Mouse (Mus musculus) liver (tissue): ENCODE results near the gene Cdk5r2.
"Not testable (repeated sequence)": the region's sequence is repeated elsewhere in the genome, so short reads cannot be mapped to it uniquely, and the experiment has no call there.

Experiments
- DNase-seq: peaks from one replicate; pipeline ENCODE4 v3.0.0-alpha.2; 2020; ENCODE audit warnings: mixed read lengths

Cdk5r2 gene

DNA sequence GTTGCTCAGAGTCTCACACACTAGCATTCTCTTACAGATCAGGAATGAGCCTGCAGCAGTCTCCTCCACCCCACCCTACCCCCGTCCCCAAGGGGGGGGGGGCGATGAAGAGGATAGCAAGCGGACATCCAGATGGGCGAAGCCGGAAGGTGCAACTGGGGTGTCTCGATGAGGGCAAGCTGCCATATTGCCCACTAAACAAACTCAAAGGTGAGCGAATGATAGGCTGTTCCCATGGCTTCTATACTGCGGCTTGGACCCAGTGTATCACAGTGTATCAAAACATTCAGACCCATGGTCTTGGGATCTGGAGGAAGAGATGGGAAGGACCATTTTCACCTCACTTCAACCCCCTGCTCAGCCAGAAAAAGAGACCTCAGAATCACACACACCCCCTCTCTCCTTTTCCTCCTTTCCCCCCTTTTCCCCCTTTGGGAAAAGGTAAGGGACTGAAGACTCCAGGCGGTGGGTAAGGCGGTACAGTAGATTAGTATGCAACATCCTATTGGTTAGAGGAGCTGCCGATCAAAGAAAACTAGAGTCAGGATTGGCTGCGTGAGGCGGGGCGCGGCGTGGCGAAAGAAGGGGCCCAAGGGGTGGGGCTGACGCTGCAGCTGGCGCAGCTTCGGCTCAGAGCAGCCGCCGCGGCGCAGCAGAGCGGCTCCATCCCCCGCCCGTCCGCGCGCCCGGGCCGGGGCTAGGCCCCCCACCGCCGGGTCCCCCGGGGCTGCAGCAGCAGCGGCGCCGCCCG, at the start of gene Cdk5r2:
Gene Cdk5r2 (plus strand): TSS at position 629 of the 751 bp plus-strand sequence.
- DNase-seq = peak; percentile 74

GRCm38 (mm10) chr1:74805340-74805835, 49.3 kb upstream of the Cdk5r2 start:
- no peak for DNase-seq

- DNase-seq = no peak
Measured at GRCm38 (mm10) chr1:74805843-74806242, 48.9 kb upstream of the Cdk5r2 start.

DNA sequence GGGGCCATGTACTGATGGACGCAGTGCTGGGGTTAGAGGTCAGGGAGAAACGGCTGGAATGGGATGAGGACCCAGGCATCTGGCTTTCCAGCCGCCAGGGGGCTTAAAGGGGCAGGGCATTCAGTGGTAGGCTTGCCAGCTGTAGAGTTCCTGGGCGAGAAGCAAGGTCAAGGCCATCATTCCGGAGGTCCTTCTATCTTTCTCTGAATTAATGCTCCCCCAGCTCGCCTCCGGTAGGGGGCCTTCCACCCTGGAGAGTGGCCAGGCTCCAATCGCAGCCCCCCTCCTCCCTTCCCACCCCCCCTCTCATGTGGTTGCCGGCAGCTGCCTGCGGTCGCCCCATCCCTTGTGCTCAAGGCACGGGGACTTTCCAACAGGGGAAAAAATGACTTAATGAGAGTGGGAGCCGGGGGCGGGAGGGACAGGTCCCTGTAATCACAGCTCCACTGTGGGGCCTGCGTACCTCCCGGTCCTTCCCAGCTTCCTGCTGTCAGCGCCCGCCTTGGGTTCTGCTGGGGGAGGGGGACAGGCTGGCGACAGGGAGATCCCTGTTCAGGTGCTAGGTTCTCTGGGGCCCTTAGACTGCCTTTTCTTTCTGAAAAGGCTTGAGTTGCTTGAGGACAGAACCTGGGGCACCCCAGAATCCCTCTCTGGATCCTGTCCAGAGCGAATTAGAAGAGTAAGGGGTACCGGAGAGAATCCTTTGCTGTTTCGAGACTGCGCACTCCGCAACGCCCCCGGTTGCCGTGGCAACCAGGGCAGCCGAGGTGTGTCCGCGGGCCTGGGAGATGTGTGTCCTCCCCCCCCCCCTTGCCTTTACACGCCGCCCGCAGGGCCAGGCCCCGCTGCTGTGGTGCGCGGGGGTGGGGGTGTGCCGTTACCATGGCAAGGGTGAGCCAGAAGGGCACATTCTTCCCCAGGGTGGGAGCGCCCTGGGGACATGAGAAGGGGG, 48.1 kb upstream of the Cdk5r2 start:
- DNase-seq = no peak

- no peak for DNase-seq
Measured at GRCm38 (mm10) chr1:74807551-74808071, 47.1 kb upstream of the Cdk5r2 start.

DNA sequence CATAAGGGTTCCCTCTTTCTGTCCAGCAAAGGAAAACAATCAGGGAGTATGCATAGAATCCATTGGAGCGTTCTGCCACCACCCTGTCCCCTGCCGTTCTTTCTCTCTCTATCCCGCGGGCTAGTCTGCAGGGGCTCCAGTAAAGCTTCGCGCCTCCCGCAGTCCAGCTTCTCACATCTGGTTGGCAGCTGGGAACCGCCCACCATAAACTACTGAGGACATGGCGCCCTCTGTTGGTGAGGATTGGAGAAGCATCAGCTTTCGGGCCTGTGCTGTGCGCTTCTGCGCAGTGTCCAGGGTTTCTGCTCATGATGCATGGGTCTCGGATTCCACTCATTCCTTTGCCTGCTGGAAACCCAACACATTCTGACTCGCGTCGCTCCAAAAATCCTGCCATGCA, 46.7 kb upstream of the Cdk5r2 start:
- DNase-seq = peak; percentile 81

DNA sequence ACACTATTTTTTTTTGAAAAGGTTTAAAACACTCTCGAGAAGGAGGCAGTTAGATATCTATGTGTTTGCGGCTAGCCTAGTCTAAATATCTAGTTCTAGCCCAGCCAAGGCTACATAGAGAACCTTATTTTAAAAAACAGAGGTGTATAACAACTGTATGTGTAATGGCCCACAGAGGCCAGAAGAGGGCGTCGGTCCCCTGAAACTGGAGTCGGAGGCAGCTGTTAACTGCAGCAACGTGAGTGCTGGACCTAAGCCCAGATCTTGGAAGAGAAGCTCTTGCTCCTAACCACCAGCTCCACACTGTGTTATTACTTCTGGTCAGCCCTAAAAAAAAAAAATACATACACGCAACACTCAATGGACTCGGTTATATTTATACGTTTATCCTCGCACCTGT, 45.7 kb upstream of the Cdk5r2 start:
- no peak for DNase-seq

DNA sequence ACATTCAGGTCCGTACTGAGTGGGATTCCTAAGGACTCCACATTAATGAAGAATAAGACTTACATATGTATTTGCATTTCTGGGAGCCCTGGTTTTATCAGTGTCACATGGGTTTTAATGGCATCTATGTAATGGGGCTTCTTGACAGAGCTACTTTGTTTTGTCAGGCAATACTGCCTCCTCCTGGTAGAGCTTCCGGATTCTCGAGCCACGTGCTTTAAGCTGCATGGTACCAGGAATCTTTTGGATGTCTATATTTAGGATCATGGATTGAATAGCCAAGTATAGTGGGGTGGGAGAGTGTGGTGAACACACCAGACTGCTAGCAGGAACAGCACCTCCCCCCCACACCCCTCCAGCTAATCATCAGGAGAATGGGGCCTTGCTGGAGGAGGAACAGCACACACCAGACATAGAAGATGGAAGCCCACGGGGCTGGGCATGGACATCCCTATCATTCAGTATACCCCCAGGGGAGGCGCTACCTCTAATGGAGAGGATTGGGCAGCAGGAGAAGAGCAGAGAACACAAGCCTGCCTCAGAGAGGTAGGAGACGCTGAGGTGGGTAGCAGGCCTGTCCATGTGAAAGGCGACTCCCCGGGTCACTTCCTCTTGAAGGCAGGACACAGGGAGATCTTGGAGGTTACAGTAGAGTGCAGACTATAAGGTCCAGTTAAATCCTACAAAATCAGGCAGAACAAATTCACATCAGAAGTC, 39.6 kb upstream of the Cdk5r2 start:
- DNase-seq = no peak

- DNase-seq = not testable (repeated sequence)
Measured at GRCm38 (mm10) chr1:74815965-74816364, 38.8 kb upstream of the Cdk5r2 start.

GRCm38 (mm10) chr1:74816612-74817199, 38.0 kb upstream of the Cdk5r2 start:
- peak; percentile 87 for DNase-seq

DNA sequence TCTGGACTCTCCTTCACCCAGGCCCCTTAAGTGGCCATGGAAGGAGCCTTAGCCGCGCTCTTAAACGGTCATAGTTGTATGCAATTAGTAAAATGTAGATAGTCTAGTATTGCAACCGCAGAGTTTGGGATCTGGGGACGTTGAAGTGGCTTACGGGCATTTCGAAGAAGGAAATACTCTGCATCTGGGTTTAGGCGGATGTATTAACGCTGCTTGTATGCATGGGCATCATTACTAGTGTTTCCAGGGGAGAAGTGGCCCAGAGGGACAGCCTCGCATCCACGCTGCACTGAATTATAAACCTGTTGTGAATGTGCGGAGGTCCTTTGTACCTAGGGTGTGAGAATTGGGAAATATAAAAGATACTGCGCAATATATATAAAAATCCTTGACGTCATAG, 37.5 kb upstream of the Cdk5r2 start:
- no peak for DNase-seq

- no peak for DNase-seq
Measured at GRCm38 (mm10) chr1:74818509-74818908, 36.2 kb upstream of the Cdk5r2 start.

DNA sequence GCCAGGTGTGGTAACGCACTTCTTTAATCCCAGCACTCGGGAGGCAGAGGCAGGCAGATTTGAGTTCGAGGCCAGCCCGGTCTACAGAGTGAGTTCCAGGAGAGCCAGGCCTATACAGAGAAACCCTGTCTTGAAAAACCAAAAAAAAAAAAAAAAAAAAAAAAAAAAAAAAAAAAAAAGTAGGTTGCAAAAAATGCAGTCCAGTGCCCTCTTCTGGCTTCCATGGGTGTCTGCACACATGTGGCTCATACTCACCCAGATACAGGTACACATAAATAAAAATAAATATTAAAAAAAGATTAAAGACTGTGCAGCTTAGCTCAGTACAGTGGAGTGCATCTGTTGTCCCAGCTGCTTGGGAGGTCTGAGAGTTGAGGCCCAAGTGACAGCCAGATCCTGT, 31.1 kb upstream of the Cdk5r2 start:
- DNase-seq = not testable (repeated sequence)

DNA sequence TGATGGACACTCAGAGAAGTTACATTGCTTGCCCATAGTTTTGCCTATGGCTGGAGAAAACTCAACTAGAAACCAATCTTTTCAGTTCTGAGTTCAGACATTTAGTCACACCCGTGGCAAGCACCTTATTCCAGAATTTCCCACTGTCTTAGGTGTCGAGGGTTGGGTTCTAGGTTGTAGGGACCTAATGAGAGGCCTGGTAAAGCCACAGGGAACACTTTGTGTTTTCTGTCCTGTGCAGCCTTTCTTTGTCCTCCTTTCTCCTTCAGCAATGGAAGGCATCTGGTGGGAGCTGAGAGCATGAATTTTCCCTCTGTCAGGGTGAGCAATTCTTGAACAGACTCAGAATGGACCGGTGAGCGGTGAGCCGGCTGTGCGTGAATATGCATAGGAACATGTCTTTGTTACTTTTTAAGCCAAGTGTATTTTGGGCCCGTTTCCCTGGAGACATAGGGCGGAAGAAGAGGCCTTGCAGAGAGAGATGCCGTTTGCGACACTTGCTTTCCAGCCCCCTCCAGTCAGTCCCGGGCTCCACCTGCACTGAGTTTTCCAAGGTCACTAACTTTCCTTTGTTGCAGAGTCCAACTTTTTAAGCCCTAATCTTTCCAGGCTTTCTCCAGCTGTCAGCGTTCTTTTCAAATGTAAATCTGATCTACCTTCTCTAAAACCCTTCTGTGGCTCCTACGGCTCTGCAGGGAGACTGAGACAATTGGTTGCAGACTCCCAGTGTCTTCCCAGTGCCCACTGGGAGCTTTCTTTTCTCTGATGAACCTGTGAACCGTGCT, 30.0 kb upstream of the Cdk5r2 start:
- no peak for DNase-seq

DNA sequence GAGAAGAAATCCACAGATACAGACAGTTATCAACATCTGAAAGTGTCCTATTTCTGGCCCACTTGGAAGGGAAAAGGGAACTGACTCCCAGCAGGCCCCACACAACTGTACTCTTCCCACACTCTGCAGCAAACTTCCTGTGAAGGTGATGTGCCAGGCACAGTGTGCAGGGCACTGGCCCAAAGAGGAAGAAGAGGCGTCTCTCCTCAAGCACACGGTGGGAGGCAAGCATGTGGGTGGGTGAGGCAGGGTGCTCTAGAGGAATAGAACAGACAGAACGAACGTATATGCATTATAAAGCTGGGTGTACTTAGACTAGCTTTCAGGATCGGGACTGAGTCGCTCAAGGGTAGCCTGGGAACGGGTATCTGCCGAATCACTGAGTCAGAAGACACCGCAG, 24.7 kb upstream of the Cdk5r2 start:
- DNase-seq = no peak

GRCm38 (mm10) chr1:74833255-74833654, 21.5 kb upstream of the Cdk5r2 start:
- no peak for DNase-seq

DNA sequence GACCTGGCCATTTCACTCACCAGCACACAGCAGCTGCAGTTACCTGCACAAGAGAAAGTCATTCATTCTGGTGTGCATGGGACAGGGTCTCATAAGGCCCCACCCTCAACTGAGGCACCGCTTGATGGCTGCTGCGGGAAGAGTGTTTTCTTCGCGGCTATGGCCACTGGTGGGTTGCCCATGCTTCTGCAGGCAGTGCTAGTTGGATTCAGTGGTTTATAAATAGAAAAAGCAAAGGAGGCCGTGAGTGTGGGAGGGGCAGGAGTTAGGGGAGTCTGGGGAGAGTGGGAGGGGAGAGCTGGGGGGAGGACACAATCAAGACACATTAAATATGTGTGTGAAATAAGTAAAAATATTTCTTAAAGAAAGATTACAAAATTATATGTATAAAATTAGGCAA, 11.6 kb upstream of the Cdk5r2 start:
- DNase-seq = no peak

DNA sequence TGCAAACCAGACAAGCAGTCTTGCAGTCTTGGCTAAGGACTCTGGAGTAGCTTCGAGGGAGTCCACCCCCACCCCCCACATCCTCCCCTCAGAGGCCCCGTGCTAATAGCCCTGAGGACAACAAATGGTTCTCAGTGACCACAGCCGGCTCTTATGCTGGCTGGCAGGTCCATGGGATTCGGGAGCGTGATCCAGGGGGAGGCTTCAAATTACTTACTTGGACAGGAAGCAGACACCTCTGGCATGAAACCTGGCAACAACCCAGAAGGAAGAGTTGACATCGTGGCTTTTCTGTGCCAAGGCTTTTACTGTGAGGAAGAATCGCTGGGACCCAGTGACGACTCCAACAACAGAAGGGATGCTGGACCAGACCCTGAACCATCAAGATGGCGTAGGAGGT, 8.4 kb upstream of the Cdk5r2 start:
- DNase-seq = no peak

GRCm38 (mm10) chr1:74848946-74849345, 5.8 kb upstream of the Cdk5r2 start:
- DNase-seq = no peak

- no peak for DNase-seq
Measured at GRCm38 (mm10) chr1:74850251-74850650, 4.5 kb upstream of the Cdk5r2 start.

DNA sequence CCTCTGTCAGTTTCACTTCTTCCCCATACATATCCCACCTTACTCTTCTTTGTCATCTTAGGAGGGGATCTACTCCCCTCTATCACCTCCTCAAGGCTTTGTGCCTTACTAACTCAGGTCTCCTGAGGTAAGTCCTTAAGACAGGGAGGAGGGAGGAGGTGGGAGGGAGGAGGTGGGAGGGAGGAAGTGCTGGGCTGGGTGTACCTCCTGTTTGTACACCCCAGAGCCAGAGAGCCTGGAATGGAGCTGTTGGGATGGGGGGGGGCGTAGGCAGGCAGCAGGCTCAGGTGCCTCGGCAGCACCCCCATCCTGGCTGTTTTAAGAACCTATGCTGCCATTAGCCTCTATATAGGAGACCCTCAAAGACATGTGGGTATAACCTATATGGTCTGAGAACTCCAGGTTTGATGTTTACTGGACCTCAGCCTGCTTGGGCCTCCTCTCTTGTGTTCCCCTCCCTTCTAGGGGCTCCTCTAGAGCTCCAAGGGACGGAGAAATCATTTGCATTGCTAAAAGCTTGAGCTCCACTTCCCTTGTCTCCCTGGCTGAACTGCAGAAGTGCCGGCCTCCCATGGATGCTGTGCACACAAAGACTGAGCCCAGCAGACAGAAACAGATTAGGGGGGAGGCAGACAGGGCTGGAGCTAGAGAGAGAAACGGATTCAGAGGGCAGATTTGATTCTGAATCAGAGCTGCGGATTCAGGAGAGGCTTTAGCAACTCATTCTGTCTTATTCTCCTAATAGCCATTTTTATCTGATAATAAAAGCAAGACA, 3.5 kb upstream of the Cdk5r2 start:
- no peak for DNase-seq
